Mouse (Mus musculus) thymus, postnatal 10 days (tissue): ENCODE measurements around the gene Rspo3.

Source experiments
- DNase-seq, 2 experiments: peaks; one replicate each; pipeline ENCODE4 v3.0.0; 2021; ENCODE audit warnings: low spot score in 2 of 2

Gene Rspo3

DNA sequence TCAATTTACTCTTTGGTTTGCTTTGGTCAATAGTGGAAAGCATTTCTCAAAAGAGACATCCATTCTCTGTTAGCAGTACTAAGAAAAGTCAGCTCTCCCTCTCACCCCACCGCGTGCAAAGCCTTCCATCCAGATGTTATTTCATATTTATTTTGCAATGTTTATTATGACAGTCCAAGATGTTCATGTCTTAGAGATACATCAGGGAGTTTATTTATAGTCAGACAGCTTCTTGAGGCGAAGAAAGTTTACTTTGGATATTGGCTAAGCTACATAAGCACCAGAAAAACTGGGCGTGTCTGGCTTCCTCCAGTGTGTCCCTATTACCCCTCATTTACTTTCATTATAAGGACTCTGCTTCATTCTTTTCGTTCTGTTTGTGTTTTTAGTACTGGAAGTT is 94.4 kb downstream of the Rspo3 start:
- DNase-seq, result no peak

DNA sequence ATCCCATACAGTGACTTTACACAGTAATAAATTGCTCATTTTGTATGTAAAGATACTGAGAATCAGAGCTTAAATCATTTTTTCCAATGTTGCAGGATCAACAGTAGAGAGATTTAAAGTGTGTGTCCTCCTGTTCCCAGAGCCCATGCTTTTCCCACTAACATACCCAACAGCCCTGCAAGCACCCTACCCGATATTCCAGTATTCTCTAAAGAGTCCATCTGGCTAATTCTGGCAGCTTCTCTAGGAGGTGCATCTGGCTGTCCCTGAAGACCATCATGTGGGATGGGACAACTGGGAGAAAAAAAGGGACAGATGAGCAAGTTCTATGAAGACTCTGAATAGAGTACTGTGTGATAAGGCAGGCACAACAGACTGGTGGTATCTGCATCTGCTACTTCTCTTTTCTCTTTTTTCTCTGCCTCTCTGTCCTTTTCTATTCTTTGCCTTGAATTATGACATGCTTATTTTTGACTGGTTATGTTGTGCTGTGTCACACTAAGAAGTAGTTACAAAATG is 102.7 kb downstream of the Rspo3 start:
- DNase-seq, result no peak

DNA sequence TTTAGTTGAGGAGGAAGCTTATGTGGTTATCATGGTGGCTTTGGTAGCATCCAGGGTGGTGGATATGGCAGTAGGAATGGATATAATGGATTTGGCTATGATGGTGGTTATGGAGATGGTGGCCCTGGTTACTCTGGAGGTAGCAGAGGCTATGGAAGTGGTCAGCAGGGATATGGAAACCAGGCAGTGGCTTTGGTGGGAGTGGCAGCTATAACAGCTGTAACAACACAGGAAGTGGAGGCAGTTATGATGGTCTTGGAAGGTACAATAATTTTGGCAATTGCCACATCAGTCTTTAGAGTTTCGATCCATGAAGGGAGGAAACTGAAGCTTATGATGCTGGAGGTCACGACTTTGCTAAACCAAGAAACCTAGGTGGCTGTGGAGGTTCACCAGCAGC is 109.0 kb downstream of the Rspo3 start:
- no peak for DNase-seq

DNA sequence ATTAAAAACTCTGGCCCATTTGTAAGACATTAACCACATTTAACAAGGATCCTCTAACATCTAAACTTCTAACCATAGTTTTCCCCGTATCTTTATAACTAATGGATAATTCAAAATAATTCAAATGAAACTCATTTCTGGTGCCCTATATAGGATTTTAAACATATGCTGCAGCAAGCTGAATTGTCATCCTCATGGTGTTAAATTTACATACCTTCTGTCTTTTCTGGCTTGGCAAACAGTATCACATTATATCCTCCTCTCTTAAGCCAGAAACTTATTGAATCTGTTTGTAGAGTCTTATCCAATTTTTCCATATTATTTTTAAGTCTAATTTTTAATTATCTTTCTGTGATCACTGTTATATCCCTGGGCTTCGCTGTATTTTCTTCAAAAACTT is 111.1 kb downstream of the Rspo3 start:
- no peak for DNase-seq

DNA sequence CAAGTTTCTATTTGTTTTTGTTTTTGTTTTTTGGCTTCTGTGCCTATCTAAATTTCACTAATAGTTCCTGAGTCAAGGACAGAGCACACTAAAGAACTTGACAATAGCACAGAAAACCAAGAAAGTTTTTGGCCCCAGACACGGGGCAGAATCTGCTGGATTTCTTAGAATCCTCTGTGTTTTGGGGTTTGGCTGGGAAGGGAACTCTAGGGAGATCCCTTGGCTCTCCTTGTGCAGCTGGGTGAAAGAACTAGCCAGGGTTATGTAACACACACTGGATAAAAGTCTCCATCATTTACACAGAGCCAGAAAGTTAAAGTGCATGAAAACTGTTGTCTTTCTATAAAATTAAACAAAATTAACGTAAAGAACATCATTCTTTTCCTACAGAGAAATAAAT is 121.3 kb downstream of the Rspo3 start:
- no peak for DNase-seq

DNA sequence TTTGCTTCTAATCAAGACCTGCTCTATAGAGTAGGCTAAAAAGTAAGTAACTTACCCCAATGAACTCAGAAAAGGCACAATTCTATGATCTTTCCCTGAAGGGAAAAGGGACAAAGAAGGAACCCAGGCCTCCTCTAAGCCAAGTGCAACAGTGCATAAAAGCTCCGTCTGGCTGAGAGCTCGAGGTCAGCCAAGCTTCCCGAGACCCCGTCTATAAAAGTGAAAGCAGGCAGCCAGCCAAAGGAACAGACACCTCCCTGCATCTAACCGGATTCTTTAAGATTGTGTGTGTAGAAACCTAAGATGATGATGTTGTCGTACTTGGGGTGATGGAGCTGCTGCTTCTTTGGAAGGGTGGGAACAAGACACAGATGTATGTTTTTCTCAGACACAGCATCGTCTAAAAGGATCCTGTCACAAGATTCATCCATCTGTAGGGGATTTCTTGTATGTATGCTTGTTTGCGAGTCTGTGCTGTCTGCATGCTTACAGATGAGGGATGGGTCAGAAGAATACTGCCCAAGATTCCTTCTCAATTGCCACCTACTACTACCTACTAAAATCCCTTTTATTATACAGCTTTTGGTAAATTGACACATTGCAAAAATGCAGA is 132.9 kb downstream of the Rspo3 start:
- no peak for DNase-seq
